ENCODE assay signal across 11 mouse cellular contexts in genomic region chr12:50524061-50524460, GRCm38 (mm10).
"Had no signal": no experiment of that assay in that cellular context is flagged by ENCODE, and none has a peak within 500 bp of the region (broad histone marks: within the 10 kb centered on the region; RNA-seq: fewer than 3 reads in every experiment).

No protein-coding gene starts in this region.

- ATAC-seq: midbrain, embryonic 15.5 days had no signal

- DNase-seq: kidney, adult 2 months; kidney, postnatal 14 days; kidney, postnatal 4 days; left cerebral cortex, postnatal 4 days; liver, embryonic 13.5 days; lung, adult 2 months; retina, postnatal 1 day; right cerebral cortex, postnatal 25 days; spleen, adult 18-20 months; thymus, postnatal 25 days had no signal
